Mouse (Mus musculus) common myeloid progenitor, adult 5-6 weeks (primary cell): ENCODE results near the gene Zfp953. TPM values are rescaled to one million over a fixed set of nuclear protein-coding genes. Genes with fewer than 3 reads are reported as not detected.

ENCODE experiments used
- ATAC-seq: replicated peaks from 2 replicates; pipeline ENCODE4 v1.8.0; 2016; ENCODE audit warnings: low read depth, mild to moderate bottlenecking, moderate TSS enrichment, inconsistent platforms; ENCODE audit not compliant: poor library complexity, severe bottlenecking
- total RNA-seq: library from RNA; stranded (forward); fragments of 200-1000, 187-1606 nt; gene quantifications from 2 replicates; pipeline ENCODE4 v1.2.3, GENCODE M21; 2017

The Zfp953 gene
- total RNA-seq = 8.7 and 9.1 TPM in 2 replicates

DNA sequence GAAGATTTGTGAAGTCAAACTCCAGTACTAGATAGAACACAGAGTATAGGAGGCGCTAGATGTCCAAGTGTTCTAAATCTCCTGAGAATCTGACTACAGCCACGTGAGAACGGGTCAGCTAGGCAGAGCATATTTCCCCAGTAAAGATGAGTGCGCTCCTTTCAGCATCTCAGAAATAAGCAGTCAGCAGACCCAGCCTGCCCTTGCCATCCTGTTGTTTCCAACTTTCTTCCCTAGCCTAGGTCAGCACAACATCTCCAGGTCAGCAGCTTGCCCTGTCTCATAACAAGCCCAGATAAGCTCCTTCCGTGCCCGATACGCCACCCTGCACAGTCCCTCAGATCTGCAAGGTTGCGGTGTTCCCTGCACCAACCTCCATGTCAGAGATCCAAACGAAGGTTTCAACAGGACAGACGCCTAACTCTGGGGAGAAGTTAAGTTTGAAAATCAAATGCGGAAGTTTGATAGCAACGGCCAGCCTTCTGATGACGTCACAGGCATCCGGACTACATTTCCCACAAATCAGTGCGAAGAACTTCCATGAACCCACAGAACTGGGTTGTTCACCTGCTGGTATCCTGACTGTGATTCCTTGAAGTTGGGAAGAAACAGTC lies at the start of gene Zfp953, which contains the start of gene Gm28044:
Zfp953 (minus strand) TSS at position 475 of the 614 bp plus-strand sequence.
Gm28044 (minus strand) TSS at position 406 of the 614 bp plus-strand sequence.
- ATAC-seq = peak; percentile 97

- ATAC-seq = peak; percentile 99
These were observed 38.9 kb upstream of the Zfp953 start, which contains the start of gene Zfp429 for GRCm38 (mm10) chr13:67399183-67399903. Zfp429 (minus strand) TSS chr13:67399819.

GRCm38 (mm10) chr13:67376255-67376654 lies 15.8 kb upstream of the Zfp953 start:
- peak; percentile 57 for ATAC-seq

GRCm38 (mm10) chr13:67375050-67375911 lies 14.9 kb upstream of the Zfp953 start, which contains the start of the genes Gm28041 and Zfp456:
Gm28041 (minus strand) TSS chr13:67375733.
Zfp456 (minus strand) TSS chr13:67375810.
- ATAC-seq = peak; percentile 96

- ATAC-seq = peak; percentile 58
These were observed 8.6 kb downstream of the Zfp953 start for GRCm38 (mm10) chr13:67351854-67352253.

DNA sequence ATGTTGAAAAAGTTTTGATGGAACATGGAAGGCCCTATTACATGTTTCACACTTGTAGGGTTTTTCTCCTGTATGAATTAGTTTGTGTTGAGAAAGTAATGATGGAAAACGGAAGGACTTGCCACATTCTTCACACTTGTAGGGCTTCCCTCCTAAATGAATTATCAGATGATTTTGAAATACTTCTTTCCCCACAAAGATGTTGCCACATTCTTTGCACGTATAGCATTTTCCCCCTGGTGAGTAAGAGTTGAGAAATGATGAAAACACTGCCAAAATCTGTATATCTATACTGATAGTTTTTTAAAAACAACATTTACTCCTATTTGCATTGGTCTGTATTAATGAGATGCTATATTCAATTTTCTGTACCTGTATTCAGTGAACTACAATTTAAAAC lies 17.0 kb downstream of the Zfp953 start:
- no peak for ATAC-seq

- no peak for ATAC-seq
These were observed 27.5 kb downstream of the Zfp953 start for GRCm38 (mm10) chr13:67332877-67333276.

DNA sequence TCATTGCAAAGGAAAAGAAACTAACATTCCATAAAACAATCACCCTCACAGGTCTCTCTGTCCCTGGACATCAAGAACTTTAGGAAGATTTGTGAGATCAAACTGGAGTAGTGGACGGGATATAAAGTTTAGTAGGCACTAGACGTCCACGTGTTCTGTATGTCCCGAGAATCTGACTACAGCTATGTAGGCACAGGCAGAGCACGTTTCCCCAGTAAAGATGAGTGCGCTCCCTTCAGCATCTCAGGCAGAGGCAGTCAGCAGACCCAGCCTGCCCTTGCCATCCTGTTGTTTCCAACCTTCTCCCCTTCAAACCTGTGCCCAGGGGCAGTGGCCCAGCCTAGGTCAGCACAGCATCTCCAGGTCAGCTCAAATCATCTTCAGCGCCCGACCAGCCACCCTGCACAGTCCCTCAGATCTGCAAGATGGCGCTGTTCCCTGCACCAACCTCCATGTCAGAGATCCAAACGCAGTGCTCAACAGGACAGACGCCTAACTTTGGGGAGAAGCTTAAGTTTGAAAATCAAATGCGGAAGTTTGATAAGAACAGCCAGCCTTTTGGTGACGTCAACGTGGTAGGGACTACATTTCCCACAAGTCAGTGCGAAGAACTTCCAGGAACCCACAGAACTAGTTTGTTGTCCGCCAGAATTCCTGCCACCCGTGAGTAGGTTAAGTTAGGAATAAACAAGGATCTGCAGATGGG lies 28.2 kb downstream of the Zfp953 start, which contains the start of gene Zfp595:
Zfp595 (minus strand) TSS at position 552 of the 706 bp plus-strand sequence.
- ATAC-seq = peak; percentile 99

GRCm38 (mm10) chr13:67306718-67307117 lies 53.7 kb downstream of the Zfp953 start:
- ATAC-seq = peak; percentile 27

GRCm38 (mm10) chr13:67305822-67306672 lies 54.4 kb downstream of the Zfp953 start, which contains the start of gene Zfp457:
Zfp457 (minus strand) TSS chr13:67306485.
- peak; percentile 97 for ATAC-seq

Other genes with a start within 250 kb of the Zfp953 start
- 2.8 TPM in 1 of 2 replicates, not detected in the other for gene Rslcan18, start 244.3 kb downstream of the Zfp953 start, total RNA-seq
- 6.4 and 7.2 TPM in 2 replicates for gene Zfp759, start 238.9 kb downstream of the Zfp953 start, total RNA-seq
- 10.5 and 15.2 TPM in 2 replicates for gene Rsl1, start 187.4 kb downstream of the Zfp953 start, total RNA-seq
- 3.2 and 7.8 TPM in 2 replicates for gene Zfp455, start 166.1 kb downstream of the Zfp953 start, total RNA-seq
- gene Zfp458, start 82.1 kb downstream of the Zfp953 start, total RNA-seq = 3.8 and 7.9 TPM in 2 replicates
- gene Zfp457, start 54.1 kb downstream of the Zfp953 start, total RNA-seq = 2.0 and 2.6 TPM in 2 replicates
- 5.1 and 10.4 TPM in 2 replicates for gene Zfp595, start 28.0 kb downstream of the Zfp953 start, total RNA-seq
- gene Gm28044, start 69 bp downstream of the Zfp953 start, total RNA-seq = 0.92 and 8.2 TPM in 2 replicates
- 4.4 TPM in 1 of 2 replicates, not detected in the other for gene Gm28041, start 15.1 kb upstream of the Zfp953 start, total RNA-seq
- gene Zfp456, start 15.2 kb upstream of the Zfp953 start, total RNA-seq = 4.3 and 4.4 TPM in 2 replicates
- 5.3 and 6.3 TPM in 2 replicates for gene Zfp429, start 39.2 kb upstream of the Zfp953 start, total RNA-seq
- 1.2 and 6.1 TPM in 2 replicates for gene Zfp459, start 60.8 kb upstream of the Zfp953 start, total RNA-seq
- 13.8 and 14.0 TPM in 2 replicates for gene Zfp874a, start 91.0 kb upstream of the Zfp953 start, total RNA-seq
- 10.3 and 15.4 TPM in 2 replicates for gene Zfp874b, start 123.7 kb upstream of the Zfp953 start, total RNA-seq
- 7.9 and 8.4 TPM in 2 replicates for gene Zfp58, start 139.9 kb upstream of the Zfp953 start, total RNA-seq
- not detected in 2 replicates for gene Gm26965, start 165.5 kb upstream of the Zfp953 start, total RNA-seq
- gene Zfp87, start 165.6 kb upstream of the Zfp953 start, total RNA-seq = 16.8 and 17.2 TPM in 2 replicates
- 12.3 and 13.6 TPM in 2 replicates for gene Zfp748, start 193.2 kb upstream of the Zfp953 start, total RNA-seq
- gene Zfp729b, start 249.1 kb upstream of the Zfp953 start, total RNA-seq = 27.2 and 27.6 TPM in 2 replicates